ENCODE assay signal across 10 mouse cellular contexts in the genomic region with DNA sequence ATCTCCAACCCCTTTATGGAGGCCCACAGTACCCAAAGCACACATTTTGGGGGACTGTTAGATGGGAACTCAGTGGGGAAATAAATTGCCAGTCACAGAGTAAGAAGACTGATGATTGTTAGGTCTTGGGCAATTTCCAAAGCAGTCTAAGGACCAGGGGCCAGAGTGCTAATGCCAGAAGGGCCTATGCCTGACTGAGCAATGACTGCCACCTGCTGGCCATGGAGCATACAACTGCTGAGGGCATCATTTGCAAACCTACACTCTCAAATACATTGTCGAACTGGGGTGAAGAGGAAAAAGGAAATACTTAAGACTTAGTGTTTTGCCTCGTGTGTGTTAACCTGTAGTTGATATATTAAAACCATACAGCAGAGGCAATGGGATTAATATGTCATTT. TPM values are rescaled to one million over a fixed set of nuclear protein-coding genes. Genes with fewer than 3 reads are reported as not detected.
A peak's percentile ranks its signal among the peaks of the same experiment; 100 is the strongest.
DNase-seq lines count a peak whose midpoint lies in the region; TF ChIP-seq lines count a peak whose summit lies in the region.
"Not testable (repeated sequence)": the region's sequence is repeated elsewhere in the genome, so short reads cannot be mapped to it uniquely, and the experiment has no call there.
"Had no signal": no experiment of that assay in that cellular context is flagged by ENCODE, and none has a peak within 500 bp of the region (broad histone marks: within the 10 kb centered on the region; RNA-seq: fewer than 3 reads in every experiment).

No protein-coding gene starts in this region.

- not testable (repeated sequence) for H3K9me3 ChIP-seq in midbrain, embryonic 10.5 days (replicated peaks)

- H3K27ac ChIP-seq in cortical plate, adult 2 months (ENCODE audit: insufficient read depth, low read length); midbrain, embryonic 10.5 days (replicated peaks): not testable (repeated sequence)

- DNase-seq in 416B (ENCODE audit: low read depth): peak; percentile 34
- DNase-seq in adrenal gland, postnatal 14 days: peak; percentile 13
- DNase-seq in gastrocnemius, adult 18-20 months (ENCODE audit: low spot score): peak; percentile 10
- peak; percentile 65 for DNase-seq in induced T-regulatory cell, adult 2 months (ENCODE audit: low read depth)
- peak; percentile 62 for DNase-seq in left cerebral cortex, postnatal 4 days
- peak; percentile 28 for DNase-seq in midbrain, embryonic 10.5 days (ENCODE audit: low spot score)
- peak; percentile 1 for DNase-seq in skeletal muscle tissue, adult 2 months (ENCODE audit: low read depth, low spot score)

- H3K4me3 ChIP-seq in cortical plate, adult 2 months (ENCODE audit: insufficient read depth, low read length); midbrain, embryonic 10.5 days: not testable (repeated sequence)

- H3K36me3 ChIP-seq in midbrain, embryonic 10.5 days: not testable (repeated sequence)

- not testable (repeated sequence) for TF ChIP-seq POLR2A in cortical plate, adult 2 months (IDR thresholded peaks at IDR 0.05; ENCODE audit: extremely low read depth, insufficient read depth, low read length)

- peak; percentile 45 for TF ChIP-seq CTCF in cortical plate, adult 2 months (IDR thresholded peaks at IDR 0.05; ENCODE audit: extremely low read depth, insufficient read depth, low read length)

- intact Hi-C loops in left cerebral cortex, postnatal 4 days (cut with DNase I): loop anchor here (10.0 kb wide), 1 partner anchor 195 kb away; no protein-coding TSS in a partner anchor

- H3K4me1 ChIP-seq in cortical plate, adult 2 months (ENCODE audit: control insufficient read depth, insufficient read depth, low read length); midbrain, embryonic 10.5 days: not testable (repeated sequence)

- not testable (repeated sequence) for H3K27me3 ChIP-seq in midbrain, embryonic 10.5 days (ENCODE audit: low read depth, poor library complexity, severe bottlenecking)

- WGBS in midbrain, embryonic 10.5 days: 54% methylated on average over 2 of the region's 2 CpGs

RNA-seq across cellular contexts. Expression of a gene that starts 32.4 kb away (rescaled TPM):
- total RNA-seq in adrenal gland, postnatal 14 days (2021): 6.6 and 10.3 TPM in 2 replicates
- polyA plus RNA-seq in cortical plate, adult 2 months (2012; rRNA removed): 0.36 and 0.52 TPM in 2 replicates
- total RNA-seq in gastrocnemius, adult 18-20 months (2021): 1 to 10 TPM; 1.1 to 1.2 TPM
- total RNA-seq in left cerebral cortex, postnatal 4 days (2021): 1 to 10 TPM; 1.1 to 1.6 TPM
- 0.52 and 0.58 TPM in 2 replicates for polyA plus RNA-seq in midbrain, embryonic 10.5 days (2016; fragmentation: Nextera tagmentation; extraction: Ambion mirVana)

RNA-seq across cellular contexts. Expression of a gene that starts 52.2 kb away (rescaled TPM):
- total RNA-seq in adrenal gland, postnatal 14 days (2021): not detected in 2 replicates
- polyA plus RNA-seq in cortical plate, adult 2 months (2012; rRNA removed): not detected in 2 replicates
- total RNA-seq in gastrocnemius, adult 18-20 months (2021): not detected
- total RNA-seq in left cerebral cortex, postnatal 4 days (2021): not detected
- not detected in 2 replicates for polyA plus RNA-seq in midbrain, embryonic 10.5 days (2016; fragmentation: Nextera tagmentation; extraction: Ambion mirVana)
- polyA plus RNA-seq: kidney, embryonic 15.5 days; macrophage had no signal

Comparison
In these comparisons a context has a peak if more than half of its experiments do, and no peak if none do; other contexts are left out.
1. DNase-seq: peak in every context shown above with its lines; median percentile 65 in induced T-regulatory cell, adult 2 months; 62 in left cerebral cortex, postnatal 4 days; 34 in 416B; 28 in midbrain, embryonic 10.5 days; 13 in adrenal gland, postnatal 14 days; 10 in gastrocnemius, adult 18-20 months; 1 in skeletal muscle tissue, adult 2 months.